Mouse (Mus musculus) monocyte, adult 5-6 weeks (primary cell): ENCODE data around the gene Tmco2. TPM values are rescaled to one million over a fixed set of nuclear protein-coding genes. Genes with fewer than 3 reads are reported as not detected.
"Not testable (repeated sequence)": the region's sequence is repeated elsewhere in the genome, so short reads cannot be mapped to it uniquely, and the experiment has no call there.

Experiments used
- ATAC-seq: fragments of 153-309, 156-312 bp; replicated peaks from 2 replicates; pipeline ENCODE4 v1.8.0; 2017; ENCODE audit warnings: mild to moderate bottlenecking; ENCODE audit not compliant: low TSS enrichment, insufficient number of reproducible peaks, severe bottlenecking, poor library complexity, low FRiP score
- total RNA-seq: library from RNA; stranded (forward); fragments of 200-1000, 200-491, 200-594 nt; gene quantifications from 3 replicates; pipeline ENCODE4 v1.2.3, GENCODE M21; 2017

Gene Tmco2
- total RNA-seq: 3.2 TPM in 1 of 3 replicates, not detected in the others

GRCm38 (mm10) chr4:121109126-121109525 lies at the start of gene Tmco2:
TSS of gene Tmco2 (minus strand) at chr4:121109226.
- ATAC-seq: no peak

DNA sequence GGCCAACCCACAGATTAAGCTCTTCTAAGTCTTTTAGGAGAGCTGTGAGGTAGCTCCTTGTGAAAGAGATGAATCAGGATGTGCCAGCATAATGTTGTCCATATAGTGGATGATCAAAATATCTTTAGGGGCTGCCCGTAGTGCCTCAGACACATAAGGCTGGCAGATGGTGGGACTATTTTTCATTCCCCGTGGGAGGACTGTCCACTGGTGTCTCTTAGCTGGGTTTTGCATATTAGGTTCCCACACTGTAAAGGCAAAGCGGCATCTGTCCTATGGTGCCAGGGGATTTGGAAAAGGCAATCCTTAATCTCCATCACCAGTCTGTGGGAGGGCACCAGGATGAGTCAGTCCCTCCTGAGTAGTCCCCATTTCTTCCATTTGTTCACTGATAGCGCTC lies 5.7 kb downstream of the Tmco2 start:
- no peak for ATAC-seq

DNA sequence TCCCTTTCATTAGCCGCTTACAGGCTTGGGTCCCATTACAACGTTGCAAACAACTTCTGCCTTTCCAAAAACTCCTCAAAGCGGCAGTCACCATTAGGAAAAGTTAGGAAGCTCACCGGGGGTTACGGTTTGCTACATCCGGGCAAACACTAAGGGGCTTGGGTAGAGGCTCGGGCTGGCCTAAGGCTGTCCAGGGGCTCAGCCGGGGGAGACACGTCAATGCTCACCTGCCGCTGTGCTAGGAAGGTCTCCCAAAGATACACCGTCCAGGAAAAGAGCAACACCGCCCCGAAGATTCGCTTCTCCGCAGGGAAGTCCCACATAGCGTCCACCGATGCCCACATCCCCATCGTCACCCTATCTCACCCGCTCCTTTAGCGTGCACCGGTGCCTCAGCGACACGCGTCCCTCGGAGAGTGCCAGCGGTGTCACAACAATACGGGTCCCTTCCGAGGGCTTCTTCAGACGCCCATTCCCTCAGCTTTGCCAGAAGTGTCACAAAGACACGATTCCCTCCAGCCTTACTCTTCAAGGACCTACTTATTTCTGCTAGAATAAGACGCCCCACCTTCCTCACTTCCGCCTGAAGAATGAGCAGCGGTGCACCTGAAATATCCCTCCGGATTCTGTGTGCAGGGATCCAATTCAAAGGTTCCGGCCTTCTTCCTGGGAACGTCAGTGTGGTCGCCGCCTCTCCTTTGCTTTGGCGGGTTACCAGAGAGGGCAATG lies 11.2 kb downstream of the Tmco2 start, which contains the start of gene Zmpste24:
Gene Zmpste24 (minus strand): TSS at position 592 of the 729 bp plus-strand sequence.
- peak; percentile 80 for ATAC-seq

DNA sequence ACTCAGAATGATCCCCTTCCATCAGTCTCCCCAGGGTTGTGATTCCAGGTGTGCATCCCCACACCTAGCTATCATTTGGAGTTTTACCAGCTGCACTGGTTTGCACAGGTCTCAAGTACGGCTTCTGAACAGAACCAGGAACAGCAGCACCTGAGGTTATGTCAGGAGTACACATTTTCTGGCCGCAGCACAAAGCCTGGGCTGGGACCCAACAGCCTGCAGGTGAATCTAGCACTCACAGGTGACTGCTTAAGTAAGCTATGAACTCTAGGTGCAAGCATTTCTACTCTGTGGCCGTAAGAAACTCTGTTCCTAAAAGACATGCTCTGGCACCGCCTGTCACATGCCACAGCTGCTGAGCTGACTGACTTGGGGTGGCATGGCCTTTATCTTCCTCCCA lies 18.8 kb downstream of the Tmco2 start:
- ATAC-seq: no peak

- no peak for ATAC-seq
Measured at GRCm38 (mm10) chr4:121088696-121089095, 20.3 kb downstream of the Tmco2 start.

DNA sequence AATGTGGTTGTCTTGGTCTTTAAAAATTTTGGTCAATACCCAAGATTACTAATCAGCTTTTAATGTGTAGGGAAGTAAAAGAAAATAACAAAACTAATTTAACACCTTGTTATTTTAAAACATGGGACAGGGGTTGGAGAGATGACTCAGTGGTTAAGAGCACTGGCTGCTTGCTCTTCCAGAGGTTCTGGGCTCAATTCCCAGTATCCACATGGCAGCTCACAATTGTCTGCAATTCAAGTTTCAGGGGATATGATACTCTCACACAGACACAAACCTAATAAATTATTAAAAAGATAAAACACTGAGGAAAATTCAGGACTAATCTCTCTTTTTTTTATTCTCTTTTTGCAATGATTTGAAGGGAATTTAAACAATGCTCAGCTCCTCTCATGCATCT lies 24.5 kb downstream of the Tmco2 start:
- ATAC-seq: no peak

GRCm38 (mm10) chr4:121080395-121080794 lies 28.6 kb downstream of the Tmco2 start:
- ATAC-seq: no peak

GRCm38 (mm10) chr4:121077915-121078646 lies 30.9 kb downstream of the Tmco2 start:
- no peak for ATAC-seq

DNA sequence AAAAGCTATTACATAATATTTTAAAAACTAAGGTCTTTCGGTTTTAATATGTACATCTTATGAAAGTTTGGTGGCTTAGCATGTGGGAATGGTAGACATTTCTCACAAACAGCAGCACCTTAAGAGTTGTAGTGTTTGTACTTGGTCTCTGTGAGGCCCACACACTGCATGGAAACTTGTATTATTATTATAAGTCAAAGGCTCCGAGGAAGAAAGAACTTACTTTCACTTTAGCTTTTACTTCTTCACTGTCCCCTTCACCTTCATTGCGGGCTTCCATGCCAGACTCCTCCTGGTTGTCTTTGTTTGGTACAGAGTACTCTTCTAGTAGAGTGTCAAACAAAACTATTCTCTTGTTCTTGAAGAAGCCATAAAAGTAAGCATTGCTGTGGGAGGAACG lies 34.8 kb downstream of the Tmco2 start:
- no peak for ATAC-seq

GRCm38 (mm10) chr4:121065336-121065735 lies 43.7 kb downstream of the Tmco2 start:
- ATAC-seq: no peak

DNA sequence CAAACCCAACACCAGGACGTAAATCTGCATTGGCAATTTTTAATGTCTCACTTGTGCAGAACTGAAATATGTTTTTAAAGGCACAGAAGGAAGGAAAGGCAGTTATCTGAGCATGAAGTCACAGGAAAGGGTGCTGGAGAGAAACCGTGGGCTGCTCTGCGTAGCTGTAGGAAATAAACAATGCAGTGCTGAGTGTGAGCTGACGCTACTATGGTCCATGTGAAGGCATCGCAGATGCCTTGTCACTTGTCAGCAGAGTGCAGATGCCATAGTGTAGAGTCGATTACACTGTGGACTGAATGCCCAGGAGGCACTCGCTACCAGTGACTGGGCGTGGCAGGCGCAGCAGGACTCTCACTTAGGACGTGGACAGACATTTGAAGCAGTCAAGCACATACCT lies 49.8 kb downstream of the Tmco2 start:
- ATAC-seq: not testable (repeated sequence)

GRCm38 (mm10) chr4:121057032-121057431 lies 52.0 kb downstream of the Tmco2 start:
- ATAC-seq: no peak

- no peak for ATAC-seq
Measured at GRCm38 (mm10) chr4:121056342-121056741, 52.7 kb downstream of the Tmco2 start.

Other genes starting within 250 kb of the Tmco2 start
- 6.7 to 14.7 TPM (median 12.3 TPM) in 3 replicates for gene Exo5, start 184.2 kb downstream of the Tmco2 start, total RNA-seq
- gene Zfp69, start 157.5 kb downstream of the Tmco2 start, total RNA-seq: 2.9 to 7.0 TPM (median 5.2 TPM) in 3 replicates
- 53.3 to 79.2 TPM (median 60.5 TPM) in 3 replicates for gene Smap2, start 92.0 kb downstream of the Tmco2 start, total RNA-seq
- not detected in 3 replicates for gene Col9a2, start 69.8 kb downstream of the Tmco2 start, total RNA-seq
- gene Zmpste24, start 11.0 kb downstream of the Tmco2 start, total RNA-seq: 29.3 to 49.6 TPM (median 39.0 TPM) in 3 replicates
- gene Rlf, start 105.9 kb upstream of the Tmco2 start, total RNA-seq: 43.5 to 75.8 TPM (median 44.1 TPM) in 3 replicates
- gene Gm12888, start 215.7 kb upstream of the Tmco2 start, total RNA-seq: not detected in 3 replicates